Mouse (Mus musculus) stomach, postnatal 0 days (tissue): ENCODE results near the gene Epo. TPM values are rescaled to one million over a fixed set of nuclear protein-coding genes. Genes with fewer than 3 reads are reported as not detected.
A peak's percentile ranks its signal among the peaks of the same experiment; 100 is the strongest.

Source experiments
- ATAC-seq: fragments of 200-750 bp; cut with Nextera tagmentation; 2 replicates; pipeline ENCODE4 v1.8.0; 2017; ENCODE audit not compliant: low FRiP score, low TSS enrichment
- DNase-seq: peaks from one replicate; pipeline ENCODE4 v3.0.0-alpha.2; 2016; ENCODE audit warnings: low spot score
- H3K27ac ChIP-seq: fragments of 300-500 bp; sonication (generic); replicated peaks from 2 replicates; pipeline ENCODE4 v1.5.1; 2014; ENCODE audit warnings: mild to moderate bottlenecking, control low read depth
- H3K27me3 ChIP-seq: fragments of 300-500 bp; sonication (generic); 2 replicates; pipeline ENCODE4 v1.6.1; 2014; ENCODE audit warnings: low read length; ENCODE audit not compliant: control insufficient read depth, insufficient read depth
- H3K36me3 ChIP-seq: fragments of 300-500 bp; sonication (generic); 2 replicates; pipeline ENCODE4 v1.6.1; 2014; ENCODE audit warnings: low read length, mixed read lengths; ENCODE audit not compliant: control insufficient read depth, insufficient read depth
- H3K4me1 ChIP-seq: fragments of 300-500 bp; sonication (generic); replicated peaks from 2 replicates; pipeline ENCODE4 v1.6.1; 2014; ENCODE audit warnings: antibody characterized with exemption; ENCODE audit not compliant: control insufficient read depth, insufficient read depth
- H3K4me2 ChIP-seq: fragments of 300-500 bp; sonication (generic); replicated peaks from 2 replicates; pipeline ENCODE4 v1.6.1; 2014; ENCODE audit warnings: low read depth, mild to moderate bottlenecking, control low read depth, moderate library complexity
- H3K4me3 ChIP-seq: fragments of 300-500 bp; sonication (generic); 2 replicates; pipeline ENCODE4 v1.5.1; 2014; ENCODE audit warnings: low read depth, low read length, control low read depth
- H3K9ac ChIP-seq: fragments of 300-500 bp; sonication (generic); 2 replicates; pipeline ENCODE4 v1.6.1; 2014; ENCODE audit warnings: mild to moderate bottlenecking, low read length, control low read depth, mixed read lengths
- H3K9me3 ChIP-seq: fragments of 300-500 bp; sonication (generic); 2 replicates; pipeline ENCODE4 v1.6.1; 2016; ENCODE audit warnings: low read length; ENCODE audit not compliant: control insufficient read depth
- CTCF ChIP-seq: IDR thresholded peaks from 2 replicates; pipeline ENCODE4 v1.5.1; 2016; ENCODE audit warnings: antibody characterized with exemption, low read depth, mild to moderate bottlenecking, moderate library complexity
- EP300 ChIP-seq: optimal IDR thresholded peaks from 2 replicates; pipeline ENCODE3; 2016; ENCODE audit warnings: antibody characterized with exemption
- WGBS: fragments of 180-500 bp; shearing (Covaris S2); extraction: QIAGEN DNeasy Blood & Tissue Kit; methylation state at CpG from one replicate; pipeline ENCODE4 v1.1.7; 2014; 5-methylcytosine and 5-hydroxymethylcytosine counted together
- polyA plus RNA-seq: library from polyadenylated mRNA; unstranded; fragments of >200 nt; fragmentation: Nextera tagmentation; extraction: Ambion mirVana; gene quantifications from 2 replicates; pipeline ENCODE4 v1.2.1, GENCODE M21; 2015

The Epo gene
- polyA plus RNA-seq, 1 experiment from 2014 or later = not detected

DNA sequence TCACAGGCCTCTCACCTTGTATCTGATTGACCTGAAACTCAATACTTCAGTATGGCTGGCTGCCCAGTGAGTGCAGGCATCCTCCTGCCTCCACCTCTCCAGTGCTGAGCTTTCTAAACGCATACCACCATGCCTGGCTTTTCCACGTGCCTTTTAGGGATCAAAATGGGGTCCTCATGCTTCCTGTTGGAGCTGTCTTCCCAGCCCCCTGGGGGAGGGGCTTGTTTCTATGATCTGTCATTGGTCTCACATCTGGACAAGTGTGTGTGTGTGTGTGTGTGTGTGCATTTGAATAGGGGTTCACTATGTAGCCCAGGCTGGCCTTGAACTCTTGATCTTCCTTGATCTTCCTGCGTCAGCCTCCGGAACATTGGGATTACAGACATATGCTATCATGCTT lies 4.4 kb upstream of the Epo start:
- H3K9me3 ChIP-seq = no peaks in the 10 kb centered on the region
- no peak for ATAC-seq

GRCm38 (mm10) chr5:137535318-137535717 lies 2.3 kb upstream of the Epo start:
- no peak overlapping the region for H3K4me2 ChIP-seq
- H3K4me1 ChIP-seq = no peaks in the 10 kb centered on the region; the same call in 1 of the 2 replicates
- no peaks in the 10 kb centered on the region for H3K9me3 ChIP-seq
- DNase-seq (no peak), ATAC-seq (no peak)
- no peak overlapping the region for H3K4me3 ChIP-seq
- H3K9ac ChIP-seq = no peak overlapping the region
- TF ChIP-seq CTCF = no peak
- TF ChIP-seq EP300 = no peak
- no peak overlapping the region for H3K27ac ChIP-seq
- no peaks in the 10 kb centered on the region for H3K27me3 ChIP-seq
- 72% methylated on average over 9 of the region's 9 CpGs for WGBS
- no peaks in the 10 kb centered on the region for H3K36me3 ChIP-seq

More for the DNA sequence above, 4.4 kb upstream of the Epo start:
- H3K27ac ChIP-seq = no peak overlapping the region
- DNase-seq = no peak
- H3K36me3 ChIP-seq = no peaks in the 10 kb centered on the region
- no peak overlapping the region for H3K4me2 ChIP-seq
- 50% methylated on average over 4 of the region's 4 CpGs for WGBS
- H3K4me3 ChIP-seq = no peak overlapping the region
- TF ChIP-seq CTCF (no peak), EP300 (no peak)
- H3K9ac ChIP-seq = no peak overlapping the region
- no peaks in the 10 kb centered on the region for H3K4me1 ChIP-seq
- H3K27me3 ChIP-seq = no peaks in the 10 kb centered on the region

DNA sequence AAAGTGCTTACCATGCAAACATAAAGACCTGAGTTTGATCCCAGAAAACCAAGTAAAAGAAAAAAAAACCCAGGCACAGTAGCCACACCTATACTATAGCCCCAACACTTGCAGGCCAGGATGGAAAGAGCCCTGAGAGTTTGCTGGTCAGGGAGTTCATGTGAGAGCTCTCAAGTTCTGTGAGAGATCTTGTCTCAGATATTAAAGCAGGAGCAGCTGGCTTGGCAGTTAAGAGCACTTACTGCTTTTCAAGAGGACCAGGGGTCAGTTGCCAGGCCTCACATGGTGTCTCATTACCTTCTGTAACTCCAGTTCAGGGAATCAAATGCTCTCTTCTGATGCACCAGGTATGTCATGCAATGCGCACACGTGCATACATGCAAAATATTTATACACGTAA lies 1.7 kb upstream of the Epo start:
- H3K4me3 ChIP-seq = no peak overlapping the region
- no peak for DNase-seq
- TF ChIP-seq CTCF = no peak
- no peak for TF ChIP-seq EP300
- H3K27ac ChIP-seq = no peak overlapping the region
- H3K9me3 ChIP-seq = no peaks in the 10 kb centered on the region
- 0 out of 2 replicates have a peak, but pooled peaks cover 3% of the 10 kb centered on the region for H3K36me3 ChIP-seq
- H3K9ac ChIP-seq = no peak overlapping the region
- no peak overlapping the region for H3K4me2 ChIP-seq
- peaks cover 2% of the 10 kb centered on the region for H3K4me1 ChIP-seq
- 93% methylated on average over 3 of the region's 3 CpGs for WGBS
- no peaks in the 10 kb centered on the region for H3K27me3 ChIP-seq
- ATAC-seq = no peak

DNA sequence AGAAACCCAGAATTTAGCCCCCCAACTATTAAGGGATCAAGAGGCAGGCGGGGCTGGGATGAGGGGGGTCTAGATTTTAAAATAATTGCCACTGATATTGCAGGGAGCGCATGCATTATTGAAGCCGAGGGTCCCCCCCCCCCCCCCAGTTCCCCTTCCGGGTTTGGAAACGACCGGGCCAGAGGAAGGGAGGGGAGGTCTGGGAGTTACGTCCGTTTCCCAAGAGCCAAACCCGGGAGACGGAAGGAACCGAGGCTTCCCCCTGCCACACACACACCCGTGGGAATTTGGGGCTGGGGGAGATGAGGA lies 280 bp downstream of the Epo start:
- Histone ChIP-seq H3K9me3 (no peaks in the 10 kb centered on the region), H3K27me3 (no peaks in the 10 kb centered on the region), H3K36me3 (peaks cover 21% of the 10 kb centered on the region), H3K4me1 (peaks cover 2% of the 10 kb centered on the region), H3K4me2 (peak overlapping the region; percentile 95), H3K4me3 (peak overlapping the region; percentile 78), H3K9ac (peak overlapping the region; percentile 86), H3K27ac (peak overlapping the region; percentile 94)
- no peak for TF ChIP-seq CTCF
- TF ChIP-seq EP300 = no peak
- DNase-seq = no peak
- ATAC-seq = peak; percentile 43
- 0% methylated on average over 10 of the region's 12 CpGs for WGBS

- under 1% methylated on average over 18 of the region's 19 CpGs for WGBS
- Histone ChIP-seq H3K4me2 (peak overlapping the region; percentile 95), H3K9ac (peak overlapping the region; percentile 86), H3K27ac (peak overlapping the region; percentile 94), H3K4me3 (peak overlapping the region; percentile 78), H3K36me3 (peaks cover 26% of the 10 kb centered on the region), H3K4me1 (peaks cover 2% of the 10 kb centered on the region), H3K9me3 (no peaks in the 10 kb centered on the region), H3K27me3 (no peaks in the 10 kb centered on the region)
- TF ChIP-seq EP300 (peak; percentile 7), CTCF (no peak)
- DNase-seq (peak; percentile 46), ATAC-seq (no peak)
Measured at GRCm38 (mm10) chr5:137532131-137532807, 773 bp downstream of the Epo start.

DNA sequence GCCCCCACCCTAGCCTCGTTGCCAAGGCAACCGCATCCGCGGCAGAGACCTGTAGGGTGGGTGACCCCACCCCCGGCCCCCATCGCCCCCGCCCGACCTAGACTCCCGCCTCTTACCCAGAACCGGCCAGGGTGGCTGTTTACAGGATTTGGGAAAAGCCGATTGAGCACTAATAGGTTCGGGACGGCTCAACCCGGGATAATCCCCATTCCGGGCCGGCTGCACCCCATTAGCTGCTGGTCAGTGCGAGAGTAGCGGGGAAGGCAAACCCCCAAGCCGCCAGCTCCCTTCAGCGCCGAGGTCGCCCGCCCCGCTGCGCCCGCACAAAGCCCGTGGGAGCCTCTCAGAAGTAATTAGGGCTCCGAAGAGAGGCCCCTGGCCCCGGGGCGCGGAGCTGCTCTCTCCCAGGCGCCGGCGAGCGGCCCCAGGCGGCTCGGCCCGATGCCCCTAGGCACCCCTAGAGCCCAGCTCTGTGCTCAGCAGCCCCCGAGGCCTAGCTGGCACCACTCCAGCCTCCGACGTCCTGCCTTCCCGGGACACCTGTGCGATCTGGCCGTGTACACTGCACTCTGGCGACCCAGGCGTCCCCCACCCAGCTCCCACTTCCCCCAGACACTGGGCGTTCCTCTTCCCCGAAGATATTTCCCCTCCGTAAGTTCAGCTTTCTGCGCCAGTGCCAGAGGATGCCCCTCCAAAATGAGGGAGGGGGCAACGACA lies 1.5 kb downstream of the Epo start:
- ATAC-seq (no peak), DNase-seq (peak; percentile 68)
- TF ChIP-seq CTCF (no peak), EP300 (no peak)
- peaks cover 2% of the 10 kb centered on the region for H3K4me1 ChIP-seq
- no peaks in the 10 kb centered on the region for H3K9me3 ChIP-seq
- H3K27ac ChIP-seq = peak overlapping the region; percentile 94
- H3K9ac ChIP-seq = peak overlapping the region; percentile 86
- H3K4me3 ChIP-seq = peak overlapping the region; percentile 78
- peaks cover 26% of the 10 kb centered on the region for H3K36me3 ChIP-seq
- peak overlapping the region; percentile 95 for H3K4me2 ChIP-seq
- 0% methylated on average over 46 of the region's 51 CpGs for WGBS
- H3K27me3 ChIP-seq = no peaks in the 10 kb centered on the region
